Mouse (Mus musculus): ENCODE measurements around the gene Gm4305.
"Not testable (repeated sequence)": the region's sequence is repeated elsewhere in the genome, so short reads cannot be mapped to it uniquely, and the experiment has no call there.

GRCm38 (mm10) chr10:100345672-100346071 lies 5.2 kb upstream of the Gm4305 start, which contains the start of gene Gm4303:
- TF ChIP-seq POLR2A (IDR thresholded peaks at IDR 0.05; ENCODE audit: low read depth, low read length); CTCF (conservative IDR thresholded peaks at IDR 0.05; ENCODE audit: insufficient read depth, insufficient read length, low read depth, low read length): not testable (repeated sequence)

All from kidney, adult 2 months (tissue).